Mouse (Mus musculus) heart, embryonic 10.5 days (tissue): ENCODE measurements around the gene Olfr223. TPM values are rescaled to one million over a fixed set of nuclear protein-coding genes. Genes with fewer than 3 reads are reported as not detected.

Source experiments
- DNase-seq: peaks from one replicate; pipeline ENCODE4 v3.0.0-alpha.2; 2017; ENCODE audit warnings: low spot score
- H3K27ac ChIP-seq: fragments of 300-500 bp; sonication (generic); 2 replicates; pipeline ENCODE4 v1.5.1; 2016; ENCODE audit warnings: mild to moderate bottlenecking
- H3K27me3 ChIP-seq: fragments of 300-500 bp; sonication (generic); 2 replicates; pipeline ENCODE4 v1.6.1; 2016; ENCODE audit warnings: mild to moderate bottlenecking; ENCODE audit not compliant: poor library complexity, insufficient read depth, severe bottlenecking
- H3K36me3 ChIP-seq: fragments of 300-500 bp; sonication (generic); 2 replicates; pipeline ENCODE4 v1.6.1; 2016; ENCODE audit warnings: mild to moderate bottlenecking, moderate library complexity
- H3K4me1 ChIP-seq: fragments of 300-500 bp; sonication (generic); 2 replicates; pipeline ENCODE4 v1.6.1; 2016; ENCODE audit warnings: mild to moderate bottlenecking
- H3K4me3 ChIP-seq: fragments of 300-500 bp; sonication (generic); 2 replicates; pipeline ENCODE4 v1.5.1; 2016; ENCODE audit warnings: mild to moderate bottlenecking, moderate library complexity
- H3K9me3 ChIP-seq: fragments of 300-500 bp; sonication (generic); 2 replicates; pipeline ENCODE4 v1.6.1; 2016; ENCODE audit warnings: mild to moderate bottlenecking, moderate library complexity
- WGBS: fragments of 180-500 bp; shearing (Covaris S2); methylation state at CpG from one replicate; pipeline ENCODE4 v1.1.7; 2016; 5-methylcytosine and 5-hydroxymethylcytosine counted together
- polyA plus RNA-seq: library from polyadenylated mRNA; unstranded; fragments of >200 nt; fragmentation: Nextera tagmentation; extraction: Ambion mirVana; gene quantifications from 2 replicates; pipeline ENCODE4 v1.2.1, GENCODE M21; 2016

The Olfr223 gene
- not detected in 2 replicates for polyA plus RNA-seq

DNA sequence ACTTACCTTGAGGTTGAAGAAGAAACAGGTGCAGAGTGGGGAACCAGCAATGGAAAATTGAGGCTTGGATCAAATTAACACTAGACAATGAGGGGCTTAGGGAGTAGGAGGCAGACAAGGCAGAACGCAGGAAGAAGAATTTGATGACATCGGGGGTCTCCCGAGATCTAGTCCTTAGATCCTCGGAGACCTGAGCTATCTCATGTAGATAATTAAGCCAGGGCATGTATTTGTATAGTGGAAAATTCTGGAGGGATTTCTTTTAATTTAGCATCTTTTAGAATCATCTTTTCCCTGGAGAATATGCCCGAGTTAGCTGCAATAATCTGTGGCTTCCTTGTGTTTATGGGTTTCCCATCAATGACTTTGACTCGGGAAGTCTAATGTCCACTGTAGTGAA lies at the start of gene Olfr223:
Gene Olfr223, minus strand, starts transcription at position 101 of the 400 bp plus-strand sequence.
- peaks cover 7% of the 10 kb centered on the region; the same call in 1 of the 2 replicates for H3K27me3 ChIP-seq
- H3K4me3 ChIP-seq = no peak within 1 kb of the TSS
- H3K36me3 ChIP-seq = no peaks in the 10 kb centered on the region
- no peaks in the 10 kb centered on the region for H3K9me3 ChIP-seq
- H3K27ac ChIP-seq = no peak within 1 kb of the TSS
- 84% methylated on average over 6 of the region's 6 CpGs for WGBS
- no peaks in the 10 kb centered on the region for H3K4me1 ChIP-seq
- DNase-seq = no peak

DNA sequence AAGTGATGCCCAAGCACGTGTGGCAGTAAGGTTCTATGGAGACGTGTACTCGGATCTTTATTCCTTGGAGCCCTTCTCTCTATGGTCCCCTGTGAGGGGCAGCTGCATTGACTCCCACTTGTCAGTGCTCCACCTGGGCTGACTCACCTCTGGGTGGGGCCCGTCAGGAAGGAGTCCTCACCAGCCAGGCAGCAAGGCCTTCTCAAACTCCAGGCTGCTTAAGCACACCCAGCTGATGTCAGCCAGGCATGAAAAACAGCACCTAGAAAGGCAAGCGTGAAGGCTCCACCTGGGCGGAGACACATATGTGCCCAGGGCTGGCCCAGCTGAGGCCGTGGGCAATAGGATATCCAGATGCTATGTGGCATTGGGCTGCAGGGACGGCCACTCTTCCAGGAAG lies 49.3 kb upstream of the Olfr223 start:
- Histone ChIP-seq H3K27me3 (no peaks in the 10 kb centered on the region), H3K9me3 (no peaks in the 10 kb centered on the region), H3K4me3 (no peak overlapping the region), H3K36me3 (no peaks in the 10 kb centered on the region), H3K4me1 (peaks cover 6% of the 10 kb centered on the region; the same call in 1 of the 2 replicates), H3K27ac (no peak overlapping the region)
- peak; percentile 68 for DNase-seq
- WGBS = 87% methylated on average over 8 of the region's 8 CpGs

GRCm38 (mm10) chr11:59641227-59641626 lies 48.1 kb upstream of the Olfr223 start:
- no peak for DNase-seq
- Histone ChIP-seq H3K27ac (no peak overlapping the region), H3K36me3 (no peaks in the 10 kb centered on the region), H3K4me3 (no peak overlapping the region), H3K4me1 (peaks cover 12% of the 10 kb centered on the region), H3K9me3 (no peaks in the 10 kb centered on the region), H3K27me3 (no peaks in the 10 kb centered on the region)
- WGBS = 48% methylated on average over 5 of the region's 5 CpGs

DNA sequence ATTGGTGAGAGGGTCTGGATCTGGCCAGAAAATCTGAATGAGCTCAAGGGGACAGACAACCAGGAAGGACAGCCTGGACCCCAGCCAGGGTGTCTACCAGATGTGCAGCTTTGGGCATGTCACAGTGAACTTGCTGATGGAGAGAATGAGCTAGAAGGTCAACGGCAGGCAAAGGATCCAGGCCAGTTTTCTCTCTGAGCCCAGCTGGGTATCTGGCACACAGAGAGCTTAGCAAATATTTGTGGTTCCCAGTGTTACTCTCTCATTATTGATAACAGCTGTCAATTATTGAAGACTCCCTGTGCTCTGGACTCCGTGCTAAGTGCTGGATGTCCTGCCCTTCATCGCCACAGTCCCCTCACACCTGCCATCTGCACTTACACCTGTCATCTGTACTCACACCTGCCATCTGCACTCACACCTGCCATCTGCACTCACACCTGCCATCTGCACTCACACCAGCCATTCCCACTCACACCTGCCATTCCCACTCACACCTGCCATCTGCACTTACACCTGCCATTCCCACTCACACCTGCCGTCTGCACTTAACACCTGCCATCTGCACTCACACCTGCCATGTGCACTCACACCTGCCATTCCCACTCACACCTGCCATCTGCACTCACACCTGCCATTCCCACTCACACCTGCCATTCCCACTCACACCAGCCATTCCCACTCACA lies 47.0 kb upstream of the Olfr223 start:
- DNase-seq = no peak
- Histone ChIP-seq H3K27ac (no peak overlapping the region), H3K36me3 (no peaks in the 10 kb centered on the region), H3K4me1 (peaks cover 11% of the 10 kb centered on the region), H3K9me3 (no peaks in the 10 kb centered on the region), H3K4me3 (no peak overlapping the region), H3K27me3 (no peaks in the 10 kb centered on the region)
- WGBS = 80% methylated on average over 4 of the region's 4 CpGs

DNA sequence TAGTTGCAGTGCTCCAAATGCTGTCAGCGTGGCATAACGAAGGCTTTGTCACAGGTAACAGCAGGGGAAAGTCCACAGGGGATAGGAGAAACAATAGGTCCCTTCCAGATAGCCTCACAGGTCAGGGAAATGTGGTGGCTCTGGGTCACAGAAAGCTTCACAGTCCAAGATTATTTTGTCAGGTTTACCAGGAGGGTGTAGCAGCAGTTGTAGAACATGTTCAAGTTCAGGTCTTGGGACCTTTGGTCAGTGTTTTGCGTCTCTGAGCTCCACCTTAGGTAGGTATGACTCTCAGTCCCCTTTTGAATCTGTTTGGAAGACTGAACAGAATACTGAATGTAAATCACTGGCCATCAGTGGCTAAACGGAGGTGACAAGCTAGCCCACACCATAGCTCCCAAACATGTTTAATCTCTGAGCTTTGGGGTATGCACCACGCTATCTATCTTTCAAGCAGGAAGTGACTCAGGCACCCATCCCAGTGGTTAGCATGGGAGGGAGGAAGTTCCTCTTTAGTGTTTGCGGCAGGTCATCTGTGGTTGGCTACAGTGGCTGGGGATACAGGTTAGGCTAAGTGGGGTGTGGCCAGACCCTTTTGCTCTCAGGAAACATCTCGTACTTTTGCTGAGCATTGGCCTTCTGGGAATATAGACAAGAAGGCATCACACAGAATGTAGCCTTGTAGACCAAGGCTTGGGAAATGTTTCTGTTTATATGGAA lies 43.8 kb upstream of the Olfr223 start:
- Histone ChIP-seq H3K4me3 (no peak overlapping the region), H3K27me3 (no peaks in the 10 kb centered on the region), H3K4me1 (peaks cover 6% of the 10 kb centered on the region; the same call in 1 of the 2 replicates), H3K9me3 (no peaks in the 10 kb centered on the region), H3K27ac (no peak overlapping the region), H3K36me3 (no peaks in the 10 kb centered on the region)
- 57% methylated on average over 7 of the region's 7 CpGs for WGBS
- peak; percentile 68 for DNase-seq

DNA sequence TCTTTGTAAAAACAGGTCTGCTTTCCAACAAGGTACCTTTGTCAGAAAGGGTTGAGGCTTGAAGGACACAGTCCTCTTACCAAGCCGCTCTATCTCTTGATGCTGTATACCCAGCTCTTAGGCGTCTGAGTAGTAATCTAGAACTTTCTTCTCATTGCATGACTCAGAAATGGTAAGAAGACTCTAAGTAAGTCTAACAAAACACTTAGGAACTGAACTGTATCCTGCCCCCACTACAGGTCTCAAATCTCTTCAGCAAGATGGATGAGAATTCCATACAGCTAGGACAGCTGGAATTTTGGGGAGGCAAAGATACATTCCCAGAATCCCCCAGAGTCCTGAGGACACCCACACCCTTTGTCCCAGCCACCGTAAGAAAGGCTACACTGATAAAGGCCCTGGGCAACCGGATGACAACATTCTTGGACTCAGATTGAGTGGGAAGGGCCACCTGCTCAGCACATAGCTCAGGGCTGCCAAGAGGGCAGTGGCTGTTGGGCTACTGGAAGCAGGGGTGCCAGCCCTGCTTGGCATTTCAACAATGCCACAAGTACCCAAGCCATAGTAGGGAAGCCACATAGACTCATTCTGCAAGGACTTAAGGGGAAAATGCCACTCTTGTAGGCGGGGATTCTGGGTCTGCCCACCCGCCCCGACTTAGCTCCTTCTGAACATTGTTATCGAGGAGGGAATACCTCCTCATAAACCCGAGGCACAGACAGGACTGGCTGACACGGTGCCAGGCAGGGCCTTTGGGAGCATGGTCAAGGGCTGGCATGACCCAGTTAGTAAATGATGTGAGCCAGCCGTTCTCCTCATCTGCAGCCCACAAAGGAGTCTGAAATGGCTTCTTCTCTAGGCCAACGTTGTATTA lies 43.0 kb upstream of the Olfr223 start:
- no peak overlapping the region for H3K27ac ChIP-seq
- H3K36me3 ChIP-seq = no peaks in the 10 kb centered on the region
- H3K4me3 ChIP-seq = no peak overlapping the region
- WGBS = 71% methylated on average over 12 of the region's 12 CpGs
- H3K4me1 ChIP-seq = peaks cover 6% of the 10 kb centered on the region; the same call in 1 of the 2 replicates
- no peaks in the 10 kb centered on the region for H3K27me3 ChIP-seq
- DNase-seq = peak; percentile 69
- no peaks in the 10 kb centered on the region for H3K9me3 ChIP-seq

DNA sequence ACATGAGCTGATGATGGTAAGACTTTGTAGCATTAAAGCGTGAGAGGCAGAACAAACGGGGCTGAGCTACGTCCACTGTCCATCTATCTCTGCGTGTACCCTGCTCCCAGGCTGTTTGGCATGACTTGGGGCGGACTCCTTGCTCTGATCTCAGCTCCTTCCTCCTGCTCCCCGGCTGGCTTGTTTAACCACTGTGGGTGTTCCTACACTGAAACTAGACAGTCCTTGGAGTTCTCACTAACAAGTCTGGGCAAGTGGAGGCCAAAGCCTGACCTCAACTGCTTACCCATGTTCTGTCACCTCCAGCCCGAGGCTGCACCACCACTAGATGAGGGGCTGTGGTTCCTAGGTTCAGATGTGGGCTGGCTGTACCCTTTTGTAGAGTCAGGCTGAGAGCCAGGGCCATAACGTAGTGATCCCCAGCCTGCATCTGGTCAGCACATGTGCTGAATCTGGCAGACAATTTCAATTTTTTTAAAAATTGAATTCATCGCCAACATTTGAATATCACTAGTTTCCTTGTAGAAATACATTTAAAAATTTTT lies 42.2 kb upstream of the Olfr223 start:
- Histone ChIP-seq H3K27me3 (no peaks in the 10 kb centered on the region), H3K9me3 (no peaks in the 10 kb centered on the region), H3K4me1 (peaks cover 6% of the 10 kb centered on the region; the same call in 1 of the 2 replicates), H3K27ac (no peak overlapping the region), H3K4me3 (no peak overlapping the region), H3K36me3 (no peaks in the 10 kb centered on the region)
- DNase-seq = peak; percentile 70
- 77% methylated on average over 9 of the region's 9 CpGs for WGBS

DNA sequence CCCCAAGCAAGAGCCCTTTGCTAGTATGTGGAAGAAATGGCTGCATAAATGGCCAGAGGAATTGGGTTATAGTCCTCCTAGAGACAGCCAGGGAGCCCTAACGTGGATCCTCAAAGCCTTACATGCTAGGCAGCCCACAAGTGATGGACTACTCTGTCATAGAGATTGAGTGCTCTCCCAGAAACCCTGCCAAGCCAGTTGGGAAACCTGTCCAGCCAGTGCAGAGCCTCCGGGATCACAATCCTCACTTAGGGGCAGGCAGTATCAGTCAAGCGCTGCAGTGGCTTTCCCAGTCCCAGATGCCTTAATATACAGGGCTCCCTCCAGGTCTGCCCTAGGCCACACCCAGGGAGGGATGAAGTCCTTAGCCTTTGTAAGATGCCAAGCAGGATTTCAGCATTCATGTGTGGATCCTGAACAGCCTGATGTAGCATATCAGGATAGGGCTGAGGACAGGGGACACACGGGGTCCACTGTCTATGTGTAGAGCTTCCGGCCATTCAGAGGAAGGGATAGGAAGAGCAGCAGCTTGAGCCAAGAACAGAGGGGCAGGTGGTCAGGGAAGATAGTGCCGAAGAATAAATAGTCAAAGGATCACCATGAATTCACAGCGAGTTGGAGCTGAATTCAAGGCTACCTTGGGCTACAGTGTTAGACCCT lies 41.0 kb upstream of the Olfr223 start:
- Histone ChIP-seq H3K36me3 (no peaks in the 10 kb centered on the region), H3K27me3 (no peaks in the 10 kb centered on the region), H3K27ac (no peak overlapping the region), H3K4me3 (no peak overlapping the region), H3K9me3 (no peaks in the 10 kb centered on the region), H3K4me1 (peaks cover 6% of the 10 kb centered on the region; the same call in 1 of the 2 replicates)
- WGBS = 64% methylated on average over 7 of the region's 7 CpGs
- DNase-seq = peak; percentile 60

DNA sequence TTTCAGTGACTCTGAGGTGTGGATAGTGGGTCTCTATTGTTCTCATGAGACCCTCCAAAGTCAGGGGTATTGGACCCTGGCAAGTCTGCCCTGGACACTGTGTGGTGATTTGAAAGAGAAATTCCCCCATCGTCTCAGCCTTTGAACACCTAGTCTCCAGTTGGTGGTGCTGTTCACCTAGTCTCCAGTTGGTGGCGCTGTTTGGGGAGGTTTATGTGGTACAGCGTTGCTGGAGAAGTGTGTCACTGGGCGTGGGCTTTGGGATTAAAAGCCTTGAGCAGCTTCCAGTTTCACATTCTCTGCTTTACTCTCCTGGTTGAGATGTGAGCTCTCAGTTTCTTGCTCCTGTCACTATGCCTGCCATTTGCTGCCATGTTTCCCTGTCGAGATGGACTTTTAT lies 39.9 kb upstream of the Olfr223 start:
- WGBS = 28% methylated on average over 5 of the region's 5 CpGs
- Histone ChIP-seq H3K27me3 (no peaks in the 10 kb centered on the region), H3K4me3 (no peak overlapping the region), H3K9me3 (no peaks in the 10 kb centered on the region), H3K4me1 (peaks cover 6% of the 10 kb centered on the region; the same call in 1 of the 2 replicates), H3K36me3 (no peaks in the 10 kb centered on the region), H3K27ac (no peak overlapping the region)
- DNase-seq = peak; percentile 81

DNA sequence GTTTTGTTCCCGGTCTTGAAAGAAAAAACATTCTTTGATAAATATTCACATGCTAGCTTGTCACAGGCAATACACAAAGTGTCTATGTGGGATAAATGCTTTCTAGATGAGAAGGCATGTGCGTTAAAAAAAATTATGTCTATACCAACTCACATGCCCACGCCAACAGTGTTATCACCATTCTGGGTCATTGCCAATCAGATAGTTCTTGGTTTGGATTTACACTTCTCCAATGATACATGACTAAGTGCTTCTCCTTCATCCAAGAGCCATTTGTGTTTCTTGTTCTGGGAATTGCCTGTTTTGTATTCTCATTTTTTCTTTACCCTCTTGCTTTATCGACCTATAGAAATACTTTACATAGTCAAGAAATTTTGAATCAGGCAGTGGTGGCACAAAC lies 38.9 kb upstream of the Olfr223 start:
- no peak for DNase-seq
- Histone ChIP-seq H3K4me3 (no peak overlapping the region), H3K36me3 (no peaks in the 10 kb centered on the region), H3K27ac (no peak overlapping the region), H3K4me1 (peaks cover 5% of the 10 kb centered on the region; the same call in 1 of the 2 replicates), H3K27me3 (no peaks in the 10 kb centered on the region), H3K9me3 (no peaks in the 10 kb centered on the region)
- 74% methylated on average over 4 of the region's 4 CpGs for WGBS

- H3K27ac ChIP-seq = no peak overlapping the region
- H3K4me1 ChIP-seq = no peaks in the 10 kb centered on the region
- no peak for DNase-seq
- no peaks in the 10 kb centered on the region for H3K9me3 ChIP-seq
- no peaks in the 10 kb centered on the region for H3K27me3 ChIP-seq
- WGBS = 73% methylated on average over 5 of the region's 5 CpGs
- H3K4me3 ChIP-seq = no peak overlapping the region
- H3K36me3 ChIP-seq = no peaks in the 10 kb centered on the region
Measured at GRCm38 (mm10) chr11:59629871-59630270, 36.8 kb upstream of the Olfr223 start.

- Histone ChIP-seq H3K4me3 (no peak overlapping the region), H3K4me1 (no peaks in the 10 kb centered on the region), H3K27ac (no peak overlapping the region), H3K27me3 (0 out of 2 replicates have a peak, but pooled peaks cover 4% of the 10 kb centered on the region), H3K36me3 (no peaks in the 10 kb centered on the region), H3K9me3 (no peaks in the 10 kb centered on the region)
- DNase-seq = no peak
- WGBS = 70% methylated on average over 5 of the region's 5 CpGs
Measured at GRCm38 (mm10) chr11:59628177-59628576, 35.1 kb upstream of the Olfr223 start.
